ENCODE assay signal across 9 mouse cellular contexts in the genomic region with DNA sequence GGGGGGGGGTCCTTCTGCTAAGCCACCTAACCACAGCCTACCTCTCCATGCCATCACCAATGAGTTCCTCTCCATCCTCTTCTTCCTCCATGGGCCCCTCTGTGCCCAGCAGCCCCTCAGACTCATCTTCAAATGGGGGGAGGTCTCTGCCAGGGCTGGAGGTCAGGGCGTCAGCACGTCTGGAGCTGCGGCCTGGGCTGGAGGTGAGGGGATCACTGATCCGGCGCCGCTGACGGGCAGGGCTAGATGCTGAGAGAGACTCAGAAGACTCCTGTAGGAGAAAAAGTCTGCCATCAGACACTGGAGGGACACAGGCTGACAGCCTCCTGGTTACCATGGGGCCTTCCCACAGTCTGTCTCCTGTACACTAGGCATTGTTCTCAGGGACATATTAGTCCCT. TPM values are rescaled to one million over a fixed set of nuclear protein-coding genes. Genes with fewer than 3 reads are reported as not detected.
DNase-seq lines count a peak whose midpoint lies in the region; ATAC-seq and TF ChIP-seq lines count a peak whose summit lies in the region.
"Had no signal": no experiment of that assay in that cellular context is flagged by ENCODE, and none has a peak within 500 bp of the region (broad histone marks: within the 10 kb centered on the region; RNA-seq: fewer than 3 reads in every experiment).

No protein-coding gene starts in this region.

- peak overlapping the region; percentile 71 for H3K4me3 ChIP-seq in heart, embryonic 16.5 days (ENCODE audit: low read length)
- no peak overlapping the region for H3K4me3 ChIP-seq in heart, adult 2 months
- peak overlapping the region; percentile 47 for H3K4me3 ChIP-seq in bone marrow, adult 2 months (replicated peaks; ENCODE audit: control insufficient read depth, low read depth, low read length)
- no peak overlapping the region for H3K4me3 ChIP-seq in hindbrain, embryonic 14.5 days (replicated peaks; ENCODE audit: low read length)
- peak overlapping the region; percentile 63 for H3K4me3 ChIP-seq in midbrain, embryonic 13.5 days (replicated peaks)

- no peak for TF ChIP-seq POLR2A in heart, adult 2 months (IDR thresholded peaks at IDR 0.05; ENCODE audit: insufficient read depth, low read depth, low read length)
- no peak for TF ChIP-seq POLR2A in bone marrow, adult 2 months (IDR thresholded peaks at IDR 0.05; ENCODE audit: borderline replicate concordance, control insufficient read depth, low read depth, low read length)

- DNase-seq in heart, adult 2 months = no peak
- no peak for DNase-seq in hindbrain, embryonic 14.5 days (ENCODE audit: low spot score)
- no peak for DNase-seq in cerebellum, postnatal 10 days
- DNase-seq in adrenal gland, postnatal 36 days = no peak
- DNase-seq in lung, postnatal 4 days = no peak

- H3K27me3 ChIP-seq in heart, embryonic 16.5 days (ENCODE audit: control insufficient read depth, insufficient read depth, low read length) = no peaks in the 10 kb centered on the region
- H3K27me3 ChIP-seq in heart, adult 2 months (ENCODE audit: control insufficient read depth, insufficient read depth, low read length) = no peaks in the 10 kb centered on the region
- no peaks in the 10 kb centered on the region for H3K27me3 ChIP-seq in hindbrain, embryonic 14.5 days (ENCODE audit: control insufficient read depth, insufficient read depth, low read length)
- H3K27me3 ChIP-seq in midbrain, embryonic 13.5 days = no peaks in the 10 kb centered on the region

- peak overlapping the region; percentile 83 for H3K4me2 ChIP-seq in heart, embryonic 16.5 days (ENCODE audit: low read depth, low read length)
- peak overlapping the region; percentile 88 for H3K4me2 ChIP-seq in hindbrain, embryonic 14.5 days (replicated peaks)
- peak overlapping the region; percentile 88 for H3K4me2 ChIP-seq in midbrain, embryonic 13.5 days (replicated peaks)

- ATAC-seq in heart, embryonic 16.5 days (replicated peaks; ENCODE audit: extremely low read depth, insufficient read depth, low FRiP score) = no peak
- ATAC-seq in hindbrain, embryonic 14.5 days (ENCODE audit: low FRiP score) = no peak
- no peak for ATAC-seq in midbrain, embryonic 13.5 days

- TF ChIP-seq CTCF in heart, adult 2 months (IDR thresholded peaks at IDR 0.05) = no peak
- TF ChIP-seq CTCF in bone marrow, adult 2 months (IDR thresholded peaks at IDR 0.05; ENCODE audit: control insufficient read depth, insufficient read depth, low read length) = no peak

- TF ChIP-seq EP300 in heart, adult 2 months (IDR thresholded peaks at IDR 0.05; ENCODE audit: insufficient read depth, low read depth, low read length) = no peak

- intact Hi-C loops in heart, adult 2 months (cut with DNase I) = no loop called here

- H3K9ac ChIP-seq in heart, embryonic 16.5 days (ENCODE audit: low read length) = peak overlapping the region; percentile 1
- no peak overlapping the region for H3K9ac ChIP-seq in heart, adult 2 months (ENCODE audit: low read depth, low read length)
- no peak overlapping the region for H3K9ac ChIP-seq in hindbrain, embryonic 14.5 days
- H3K9ac ChIP-seq in midbrain, embryonic 13.5 days (replicated peaks) = peak overlapping the region; percentile 54

- H3K79me2 ChIP-seq in heart, adult 2 months (replicated peaks; ENCODE audit: control insufficient read depth, insufficient read depth, low read length) = no peaks in the 10 kb centered on the region

- H3K27ac ChIP-seq in heart, embryonic 16.5 days (ENCODE audit: low read length) = no peak overlapping the region
- H3K27ac ChIP-seq in heart, adult 2 months = no peak overlapping the region
- no peak overlapping the region for H3K27ac ChIP-seq in bone marrow, adult 2 months (ENCODE audit: control insufficient read depth, insufficient read depth, low read depth, low read length, poor library complexity)
- no peak overlapping the region for H3K27ac ChIP-seq in hindbrain, embryonic 14.5 days
- no peak overlapping the region for H3K27ac ChIP-seq in midbrain, embryonic 13.5 days

- WGBS in heart, embryonic 16.5 days = 69% methylated on average over 7 of the region's 7 CpGs
- 83% methylated on average over 7 of the region's 7 CpGs for WGBS in heart, adult 2 months
- WGBS in bone marrow, adult 2 months = 83% methylated on average over 7 of the region's 7 CpGs
- WGBS in hindbrain, embryonic 14.5 days = 60% methylated on average over 7 of the region's 7 CpGs
- 71% methylated on average over 7 of the region's 7 CpGs for WGBS in midbrain, embryonic 13.5 days

- H3K9me3 ChIP-seq in heart, embryonic 16.5 days (replicated peaks; ENCODE audit: control insufficient read depth, low read length) = no peaks in the 10 kb centered on the region
- no peaks in the 10 kb centered on the region for H3K9me3 ChIP-seq in hindbrain, embryonic 14.5 days (ENCODE audit: control insufficient read depth, low read length)
- no peaks in the 10 kb centered on the region for H3K9me3 ChIP-seq in midbrain, embryonic 13.5 days

- H3K36me3 ChIP-seq in heart, embryonic 16.5 days (ENCODE audit: control insufficient read depth, insufficient read depth) = peaks cover 21% of the 10 kb centered on the region
- H3K36me3 ChIP-seq in heart, adult 2 months (ENCODE audit: control insufficient read depth, insufficient read depth, low read length) = no peaks in the 10 kb centered on the region
- peaks cover 2% of the 10 kb centered on the region; the same call in 1 of the 2 replicates for H3K36me3 ChIP-seq in hindbrain, embryonic 14.5 days (replicated peaks; ENCODE audit: control insufficient read depth, insufficient read depth)
- peaks cover 22% of the 10 kb centered on the region for H3K36me3 ChIP-seq in midbrain, embryonic 13.5 days

- H3K4me1 ChIP-seq in heart, embryonic 16.5 days (ENCODE audit: control insufficient read depth, insufficient read depth, low read length) = peaks cover 21% of the 10 kb centered on the region
- H3K4me1 ChIP-seq in heart, adult 2 months (ENCODE audit: control insufficient read depth, insufficient read depth, low read length) = peaks cover 2% of the 10 kb centered on the region; the same call in 1 of the 2 replicates
- H3K4me1 ChIP-seq in bone marrow, adult 2 months (ENCODE audit: control insufficient read depth, insufficient read depth, low read length) = no peaks in the 10 kb centered on the region; the same call in 1 of the 2 replicates
- peaks cover 10% of the 10 kb centered on the region for H3K4me1 ChIP-seq in hindbrain, embryonic 14.5 days (replicated peaks; ENCODE audit: control insufficient read depth, insufficient read depth, low read length)
- peaks cover 31% of the 10 kb centered on the region for H3K4me1 ChIP-seq in midbrain, embryonic 13.5 days (replicated peaks)

RNA-seq across cellular contexts. Expression of a gene that starts 1.3 kb away (rescaled TPM):
- 88.3 and 94.7 TPM in 2 replicates for polyA plus RNA-seq in heart, embryonic 16.5 days (2015; fragmentation: Nextera tagmentation; extraction: Ambion mirVana)
- 1 to 10 TPM; 5.3 to 6.1 TPM for total RNA-seq in heart, adult 2 months (2021)
- polyA plus RNA-seq in heart, adult 2 months (2012; rRNA removed) = 4.8 and 5.4 TPM in 2 replicates
- polyA plus RNA-seq in bone marrow, adult 2 months (2011; ENCODE audit: insufficient read depth, insufficient read length, low replicate concordance, missing spikeins) = 78.2 and 120 TPM in 2 replicates
- polyA plus RNA-seq in hindbrain, embryonic 14.5 days (2014; fragmentation: Nextera tagmentation; extraction: Ambion mirVana) = 27.0 and 30.2 TPM in 2 replicates
- polyA plus RNA-seq in midbrain, embryonic 13.5 days (2015; fragmentation: Nextera tagmentation; extraction: Ambion mirVana) = 66.2 and 71.9 TPM in 2 replicates
- total RNA-seq in adrenal gland, postnatal 36 days (2021) = 10 to 100 TPM; 28.9 to 40.1 TPM

RNA-seq across cellular contexts. Expression of a gene that starts 4.8 kb away (rescaled TPM):
- 54.9 and 58.0 TPM in 2 replicates for polyA plus RNA-seq in heart, embryonic 16.5 days (2015; fragmentation: Nextera tagmentation; extraction: Ambion mirVana)
- 10 to 100 TPM; 34.4 to 34.8 TPM for total RNA-seq in heart, adult 2 months (2021)
- polyA plus RNA-seq in heart, adult 2 months (2012; rRNA removed) = 88.0 and 118 TPM in 2 replicates
- 45.8 and 74.0 TPM in 2 replicates for polyA plus RNA-seq in bone marrow, adult 2 months (2011; ENCODE audit: insufficient read depth, insufficient read length, low replicate concordance, missing spikeins)
- polyA plus RNA-seq in hindbrain, embryonic 14.5 days (2014; fragmentation: Nextera tagmentation; extraction: Ambion mirVana) = 45.8 and 48.5 TPM in 2 replicates
- 66.9 and 70.2 TPM in 2 replicates for polyA plus RNA-seq in midbrain, embryonic 13.5 days (2015; fragmentation: Nextera tagmentation; extraction: Ambion mirVana)
- total RNA-seq in adrenal gland, postnatal 36 days (2021) = 100 to 1,000 TPM; 104 TPM

RNA-seq across cellular contexts. Expression of a gene that starts 22.4 kb away (rescaled TPM):
- polyA plus RNA-seq in heart, embryonic 16.5 days (2015; fragmentation: Nextera tagmentation; extraction: Ambion mirVana) = 43.7 and 45.0 TPM in 2 replicates
- 10 to 100 TPM; 13.1 to 15.9 TPM for total RNA-seq in heart, adult 2 months (2021)
- polyA plus RNA-seq in heart, adult 2 months (2012; rRNA removed) = 20.7 and 26.2 TPM in 2 replicates
- 2.5 and 2.6 TPM in 2 replicates for polyA plus RNA-seq in bone marrow, adult 2 months (2011; ENCODE audit: insufficient read depth, insufficient read length, low replicate concordance, missing spikeins)
- polyA plus RNA-seq in hindbrain, embryonic 14.5 days (2014; fragmentation: Nextera tagmentation; extraction: Ambion mirVana) = 525 and 527 TPM in 2 replicates
- polyA plus RNA-seq in midbrain, embryonic 13.5 days (2015; fragmentation: Nextera tagmentation; extraction: Ambion mirVana) = 478 and 520 TPM in 2 replicates
- 10 to 100 TPM; 34.6 to 61.1 TPM for total RNA-seq in adrenal gland, postnatal 36 days (2021)
- total RNA-seq: granulocyte monocyte progenitor cell, adult 5-6 weeks had no signal

RNA-seq across cellular contexts. Expression of a gene that starts 55.5 kb away (rescaled TPM):
- polyA plus RNA-seq in heart, embryonic 16.5 days (2015; fragmentation: Nextera tagmentation; extraction: Ambion mirVana) = 28.3 and 31.6 TPM in 2 replicates
- total RNA-seq in heart, adult 2 months (2021) = 10 to 100 TPM; 19.7 to 22.7 TPM
- 46.2 and 46.7 TPM in 2 replicates for polyA plus RNA-seq in heart, adult 2 months (2012; rRNA removed)
- 92.2 and 165 TPM in 2 replicates for polyA plus RNA-seq in bone marrow, adult 2 months (2011; ENCODE audit: insufficient read depth, insufficient read length, low replicate concordance, missing spikeins)
- 28.1 and 33.8 TPM in 2 replicates for polyA plus RNA-seq in hindbrain, embryonic 14.5 days (2014; fragmentation: Nextera tagmentation; extraction: Ambion mirVana)
- polyA plus RNA-seq in midbrain, embryonic 13.5 days (2015; fragmentation: Nextera tagmentation; extraction: Ambion mirVana) = 35.9 and 36.2 TPM in 2 replicates
- total RNA-seq in adrenal gland, postnatal 36 days (2021) = 10 to 100 TPM; 19.3 to 30.3 TPM

Comparison
In these comparisons a context has a peak if more than half of its experiments do, and no peak if none do; other contexts are left out.
1. H3K4me3 ChIP-seq: peak in heart, embryonic 16.5 days (single experiment), bone marrow, adult 2 months (single experiment) and midbrain, embryonic 13.5 days (single experiment); none in heart, adult 2 months (single experiment) and hindbrain, embryonic 14.5 days (single experiment).
2. H3K9ac ChIP-seq: peak in heart, embryonic 16.5 days (single experiment) and midbrain, embryonic 13.5 days (single experiment); none in heart, adult 2 months (single experiment) and hindbrain, embryonic 14.5 days (single experiment).
3. RNA of a gene that starts 22.4 kb away (polyA plus RNA-seq): 525 to 527 TPM in hindbrain, embryonic 14.5 days and 478 to 520 TPM in midbrain, embryonic 13.5 days; 43.7 to 45.0 TPM in heart, embryonic 16.5 days, 20.7 to 26.2 TPM in heart, adult 2 months and 2.5 to 2.6 TPM in bone marrow, adult 2 months; every median in the first group is over 10 times any median in the second.
4. Peak in every context shown above with its lines, with median percentiles within 50 percentile points of each other: H3K4me2 ChIP-seq.